Mouse (Mus musculus) layer of hippocampus, adult 18-20 months (tissue): Measurements from ENCODE around the gene Grsf1. TPM values are rescaled to one million over a fixed set of nuclear protein-coding genes. Genes with fewer than 3 reads are reported as not detected.

Source experiments
- DNase-seq, 2 experiments: peaks; one replicate each; pipeline ENCODE4 v3.0.0; 2022; ENCODE audit warnings: low spot score in 2 of 2
- long read RNA-seq: library from polyadenylated mRNA; stranded (forward); transcript quantifications from one replicate; pipeline ENCODE4 v2.0.0, GENCODE M21; 2021
- total RNA-seq, 2 experiments: library from RNA; stranded (reverse); gene quantifications; 2 replicates each; pipeline ENCODE4 v1.2.3; 2021

The Grsf1 gene
- 10 to 100 TPM; 91.8 to 99.3 TPM for total RNA-seq
- long read RNA-seq, transcript Grsf1-201 (10 exons, 2,538 nt): major isoform, 41 of 89 reads
- long read RNA-seq, transcript Grsf1-202 (10 exons, 2,286 nt): minor isoform, 19 of 89 reads
- long read RNA-seq, partial matches to known transcripts: 7 of 89 reads
- long read RNA-seq, other reads (novel, unspliced or antisense): 22 of 89 reads

DNA sequence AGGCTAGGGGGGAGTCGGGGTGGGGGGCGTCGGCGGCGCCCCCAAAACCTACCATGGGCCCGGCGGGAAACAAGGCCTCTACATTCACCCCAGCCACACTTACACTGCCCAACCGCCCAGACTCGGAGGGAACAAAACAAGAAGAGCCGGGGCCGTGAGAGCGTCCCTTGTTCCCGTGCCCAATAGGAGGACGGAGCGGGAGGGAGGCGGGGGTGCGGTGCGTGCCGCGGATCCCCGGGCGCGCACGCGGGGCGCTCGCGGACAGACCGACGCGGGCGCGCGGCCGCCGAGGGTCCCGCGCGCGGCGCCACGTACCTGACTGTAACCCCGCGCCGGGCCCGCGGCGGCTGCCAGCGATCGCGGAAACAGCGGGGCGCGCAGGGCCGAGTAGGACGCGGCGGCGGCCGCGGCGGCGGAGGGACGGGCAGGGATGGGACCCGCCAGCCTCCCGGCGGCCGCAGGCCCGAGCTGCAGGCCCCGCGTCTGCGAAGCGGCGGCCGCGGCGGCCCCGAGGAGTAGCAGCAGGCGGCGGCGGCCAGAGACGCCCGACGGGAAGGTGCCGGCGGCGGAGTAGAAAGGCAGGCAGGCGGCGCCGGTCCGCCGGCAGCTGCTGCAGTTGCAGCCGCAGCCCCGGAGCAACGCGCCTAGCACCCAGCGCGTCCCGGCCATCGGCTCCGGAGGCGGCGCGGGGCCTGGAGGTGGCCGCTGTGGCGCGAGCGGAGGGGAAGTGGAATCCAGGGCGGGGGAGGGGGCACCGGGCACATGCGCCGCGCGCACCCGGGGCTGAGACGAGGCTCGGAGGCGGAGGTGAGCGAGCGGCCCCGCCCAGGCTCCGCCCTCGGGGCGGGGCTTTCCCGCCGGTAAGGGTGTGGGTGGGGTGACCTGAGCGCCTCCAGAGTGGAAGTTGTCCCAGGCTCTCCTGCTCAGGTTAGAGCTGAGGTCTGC, at the start of gene Grsf1:
Grsf1 (minus strand) TSS at position 729 of the 945 bp plus-strand sequence.
- peak; percentile 86 to 91 for DNase-seq

DNA sequence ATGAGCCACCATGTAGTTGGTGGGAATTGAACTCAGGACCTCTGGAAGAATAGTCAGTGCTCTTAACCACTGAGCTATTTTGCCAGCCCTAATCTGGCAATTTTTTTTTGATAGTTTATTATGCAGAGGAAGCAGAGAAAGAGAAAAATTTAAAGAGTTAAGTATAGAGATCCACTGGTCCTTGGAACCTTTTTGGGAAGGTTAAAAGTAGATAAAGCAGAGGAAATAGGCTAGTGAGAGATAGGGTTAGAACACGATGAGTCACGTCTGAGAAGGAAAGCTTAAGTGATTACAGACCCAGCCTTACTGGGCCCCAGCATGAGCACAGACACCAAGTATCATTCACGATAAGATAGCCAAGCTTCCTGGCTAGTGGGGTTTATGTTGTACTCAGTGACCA, 48.1 kb upstream of the Grsf1 start:
- no peak for DNase-seq

GRCm38 (mm10) chr5:88722213-88722600, 46.2 kb upstream of the Grsf1 start:
- DNase-seq: peak in 1 of 2 experiments; percentile 7

GRCm38 (mm10) chr5:88721565-88722212, 45.7 kb upstream of the Grsf1 start:
- DNase-seq: no peak

- DNase-seq: no peak
These were observed 45.1 kb upstream of the Grsf1 start for GRCm38 (mm10) chr5:88721003-88721475.

DNA sequence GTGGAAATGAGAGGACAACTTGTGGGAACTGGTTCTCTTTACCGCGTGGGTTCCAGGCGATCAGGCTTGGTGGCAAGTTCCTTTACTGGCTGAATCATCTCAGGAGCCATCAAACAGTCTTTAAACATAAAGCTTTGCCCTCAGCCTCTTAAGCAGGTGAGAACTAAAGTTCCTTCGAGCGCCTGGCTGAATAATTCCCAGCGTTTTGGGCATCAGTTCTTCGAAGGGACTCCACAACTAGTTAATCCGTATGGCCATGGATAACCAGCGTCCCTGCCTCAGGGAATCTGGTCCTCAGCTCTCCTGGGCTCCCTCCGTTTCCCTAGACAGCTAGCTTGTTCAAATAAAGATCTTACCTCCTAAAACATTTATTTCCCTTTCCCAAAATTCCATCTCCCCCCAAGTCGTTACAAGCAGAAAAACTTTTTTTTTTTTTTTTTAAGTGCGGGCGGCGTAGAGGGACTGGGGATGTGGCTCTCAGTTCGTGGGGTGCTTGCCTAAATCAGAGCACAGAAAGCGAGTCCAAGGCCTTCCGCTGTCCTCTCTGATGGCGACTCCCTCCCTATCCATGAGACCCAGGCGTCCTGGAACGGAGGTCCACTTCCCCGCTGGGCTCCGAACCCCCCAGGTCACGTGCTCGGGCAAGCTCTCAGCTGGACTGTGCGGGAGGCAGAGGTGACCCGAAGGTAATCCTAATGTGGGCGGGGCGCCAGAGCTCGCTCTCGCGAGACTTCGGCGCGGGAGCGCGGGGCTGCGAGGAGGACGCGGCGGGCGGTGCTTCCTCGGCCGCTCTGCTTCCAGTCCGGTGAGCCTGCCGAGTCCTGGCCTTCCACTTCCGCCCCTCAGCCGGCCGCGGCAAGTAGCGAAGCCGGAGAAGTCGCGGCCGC, 44.4 kb upstream of the Grsf1 start, which contains the start of gene Mob1b:
Mob1b (plus strand) TSS at position 740 of the 887 bp plus-strand sequence.
- DNase-seq: peak; percentile 92 to 95

DNA sequence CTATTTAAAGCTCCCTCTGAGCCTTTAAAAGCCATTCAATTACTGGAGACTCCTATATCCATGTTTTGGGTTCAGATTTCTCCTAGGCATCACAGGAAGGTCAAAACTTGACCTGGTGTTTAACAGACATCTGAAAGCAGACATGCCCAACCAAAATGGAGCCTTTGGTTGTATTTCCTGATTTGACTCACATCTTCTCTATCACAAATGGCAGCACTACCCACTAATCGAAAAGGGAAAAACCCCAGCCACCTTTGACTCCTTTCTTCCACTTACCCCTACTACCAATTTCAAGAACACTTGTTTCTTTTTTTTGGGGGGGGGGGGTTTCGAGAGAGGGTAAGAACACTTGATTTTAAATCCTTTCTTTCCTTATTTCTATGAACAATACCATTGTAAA, 41.0 kb upstream of the Grsf1 start:
- no peak for DNase-seq

- no peak for DNase-seq
These were observed 36.4 kb upstream of the Grsf1 start for GRCm38 (mm10) chr5:88712328-88712727.

DNA sequence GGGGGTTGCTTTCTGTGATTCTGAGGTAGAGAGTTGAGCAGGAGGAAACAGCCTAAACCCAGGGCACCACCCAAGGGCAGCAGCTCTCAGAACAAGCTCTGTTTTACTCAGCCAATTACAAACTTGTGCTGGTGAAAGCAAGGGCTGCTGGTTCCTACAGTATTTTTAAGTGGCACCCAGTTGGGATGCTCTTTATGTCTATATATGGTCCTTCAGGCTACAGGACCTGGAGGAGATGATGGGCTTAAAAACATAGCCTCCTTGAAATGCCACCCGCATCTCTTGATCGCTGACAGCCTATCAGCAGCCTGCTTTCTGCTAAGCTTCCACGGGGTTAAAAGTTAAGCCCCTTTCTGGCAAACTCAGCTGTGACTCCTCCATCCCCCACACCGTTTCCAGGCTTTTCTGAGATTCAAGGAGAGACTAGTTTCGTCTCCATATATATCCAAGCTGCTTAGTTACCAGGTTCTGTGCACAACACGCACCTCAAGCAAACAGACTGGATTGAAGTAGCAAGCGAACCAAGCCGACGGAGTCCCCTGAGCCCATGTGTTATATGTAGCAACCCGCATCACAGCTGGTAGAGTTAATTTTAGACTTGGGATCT, 35.8 kb upstream of the Grsf1 start:
- peak in 1 of 2 experiments; percentile 13 for DNase-seq

DNA sequence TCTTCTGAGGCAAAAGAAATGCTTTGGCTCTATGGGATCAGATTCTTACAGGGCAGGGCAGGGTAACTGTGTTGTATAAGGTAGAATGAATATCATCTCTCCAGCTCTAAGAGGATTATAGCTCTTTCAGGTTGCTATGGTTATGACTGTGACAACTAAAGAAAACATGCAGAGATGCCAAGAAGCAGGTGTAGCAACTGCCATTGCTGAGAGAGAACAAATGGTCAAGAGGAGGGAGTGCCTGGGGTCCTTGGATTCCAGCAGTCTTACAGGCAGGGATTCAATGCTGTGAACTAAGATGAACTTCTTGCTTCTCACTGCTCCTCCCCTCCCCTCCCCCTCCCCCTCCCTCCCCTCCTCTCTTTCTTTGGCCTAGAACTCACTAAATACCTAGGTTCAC, 35.2 kb upstream of the Grsf1 start:
- DNase-seq: no peak

GRCm38 (mm10) chr5:88703551-88703950, 27.6 kb upstream of the Grsf1 start:
- no peak for DNase-seq

DNA sequence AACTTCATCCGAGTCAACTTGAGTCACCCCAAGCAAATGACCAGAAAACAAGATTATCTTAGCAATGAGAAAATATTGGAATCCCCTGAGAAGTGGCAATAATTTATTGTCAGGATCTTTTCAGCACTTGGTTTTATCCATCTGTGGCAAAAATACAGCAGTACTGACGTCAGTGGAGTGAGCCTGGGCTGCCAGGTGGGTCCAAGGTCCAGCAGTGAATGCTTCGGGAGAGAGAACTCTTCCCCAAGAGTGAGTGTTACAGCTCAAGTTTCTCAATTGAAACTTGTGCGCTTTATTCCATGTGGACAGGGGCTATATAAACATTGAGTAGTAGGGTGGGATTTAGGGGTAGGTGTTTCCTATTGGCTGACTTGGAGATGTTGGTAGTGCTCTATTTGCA, 26.1 kb upstream of the Grsf1 start:
- DNase-seq: no peak

- DNase-seq: no peak
These were observed 23.4 kb upstream of the Grsf1 start for GRCm38 (mm10) chr5:88699251-88699913.

- no peak for DNase-seq
These were observed 21.3 kb upstream of the Grsf1 start for GRCm38 (mm10) chr5:88697291-88697690.

- no peak for DNase-seq
These were observed 17.1 kb upstream of the Grsf1 start for GRCm38 (mm10) chr5:88693057-88693456.

- no peak for DNase-seq
These were observed 16.6 kb upstream of the Grsf1 start for GRCm38 (mm10) chr5:88692586-88692985.

DNA sequence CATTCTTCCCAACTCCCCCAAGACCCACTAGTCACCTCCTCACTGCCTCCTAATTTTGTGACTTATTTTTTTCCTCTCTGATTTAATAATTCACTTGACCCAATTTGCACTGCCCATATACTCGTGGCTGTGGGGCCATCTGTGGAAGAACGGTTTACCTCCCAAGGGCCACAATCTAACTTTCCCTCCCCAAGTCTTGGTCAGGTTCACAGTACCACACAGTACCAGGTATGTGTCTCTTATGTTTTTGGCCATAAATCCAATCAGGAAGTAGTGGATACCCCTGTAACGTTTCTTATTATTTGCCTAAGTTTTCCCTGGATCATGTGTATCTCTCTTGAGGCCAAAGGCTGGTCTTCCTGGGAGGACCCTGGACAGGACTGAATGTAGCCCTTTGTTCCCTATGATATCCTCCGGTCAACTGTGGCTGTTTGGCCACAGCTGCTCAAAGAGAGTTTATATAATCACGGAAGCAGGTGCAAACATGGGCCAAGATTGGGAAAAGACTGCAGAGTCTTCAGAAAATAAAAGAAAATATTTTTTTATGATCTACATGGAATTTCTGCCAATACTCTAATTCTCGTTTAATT, 15.6 kb upstream of the Grsf1 start:
- no peak for DNase-seq

DNA sequence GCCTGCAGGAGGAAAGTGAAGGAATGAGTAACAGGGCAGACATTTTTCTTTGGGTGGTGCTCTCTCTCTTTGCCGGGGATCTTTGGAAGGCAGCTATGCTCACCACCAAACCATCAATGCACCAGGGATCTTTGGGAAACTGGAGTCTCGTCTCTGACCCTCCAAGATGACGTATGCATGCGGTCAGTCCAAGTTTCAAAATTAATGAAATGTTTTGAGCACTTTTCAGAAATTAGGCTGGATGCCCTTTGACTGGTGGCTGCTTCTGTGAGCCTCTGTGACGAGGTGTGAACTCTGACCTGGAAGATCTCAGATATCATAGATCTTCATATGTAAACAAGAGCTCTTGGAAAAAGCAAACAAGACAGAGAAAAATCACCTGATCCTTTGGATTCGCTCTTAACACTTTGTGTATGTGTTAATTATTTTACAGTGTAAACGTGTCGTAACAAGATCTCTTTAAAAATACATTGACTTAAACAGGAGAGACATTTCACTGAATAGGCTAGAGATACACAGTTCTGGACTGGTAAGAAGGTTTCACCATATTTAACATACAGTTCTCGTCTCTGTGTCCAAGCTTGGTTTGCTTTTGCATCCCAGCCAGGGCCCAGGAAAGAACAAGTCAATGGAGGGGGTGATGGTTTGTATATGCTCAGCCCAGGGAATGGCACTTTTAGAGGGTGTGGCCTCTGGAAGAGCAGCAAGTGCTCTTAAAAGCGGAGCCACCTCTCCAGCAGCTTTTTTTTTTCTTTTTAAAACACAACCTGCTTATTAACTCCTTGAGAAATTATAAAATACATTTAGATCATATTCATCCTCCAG, 14.9 kb upstream of the Grsf1 start:
- no peak for DNase-seq
